Mouse (Mus musculus) midbrain, postnatal 0 days (tissue): ENCODE results near the gene Gm5089. TPM values are rescaled to one million over a fixed set of nuclear protein-coding genes. Genes with fewer than 3 reads are reported as not detected.
"Not testable (repeated sequence)": the region's sequence is repeated elsewhere in the genome, so short reads cannot be mapped to it uniquely, and the experiment has no call there.

Experiments
- ATAC-seq: fragments of 200-750 bp; cut with Nextera tagmentation; 2 replicates; pipeline ENCODE4 v1.8.0; 2017; ENCODE audit warnings: moderate number of reproducible peaks, mild to moderate bottlenecking, moderate TSS enrichment, moderate library complexity; ENCODE audit not compliant: low FRiP score
- DNase-seq: peaks from one replicate; pipeline ENCODE4 v3.0.0-alpha.2; 2015; ENCODE audit warnings: low spot score
- H3K27ac ChIP-seq: fragments of 300-500 bp; sonication (generic); 2 replicates; pipeline ENCODE4 v1.5.1; 2014; ENCODE audit warnings: low read depth, mild to moderate bottlenecking, low read length, mixed read lengths
- H3K27me3 ChIP-seq: fragments of 300-500 bp; sonication (generic); 2 replicates; pipeline ENCODE4 v1.6.1; 2014; ENCODE audit warnings: low read length, control low read depth, mixed read lengths; ENCODE audit not compliant: insufficient read depth
- H3K36me3 ChIP-seq: fragments of 300-500 bp; sonication (generic); 2 replicates; pipeline ENCODE4 v1.6.1; 2014; ENCODE audit warnings: low read length, control low read depth, mixed read lengths; ENCODE audit not compliant: insufficient read depth
- H3K4me1 ChIP-seq: fragments of 300-500 bp; sonication (generic); 2 replicates; pipeline ENCODE4 v1.6.1; 2014; ENCODE audit warnings: mild to moderate bottlenecking, control low read depth, antibody characterized with exemption, low read length, mixed read lengths; ENCODE audit not compliant: insufficient read depth
- H3K4me2 ChIP-seq: fragments of 300-500 bp; sonication (generic); 2 replicates; pipeline ENCODE4 v1.6.1; 2014; ENCODE audit warnings: low read depth, mild to moderate bottlenecking, low read length, mixed read lengths; ENCODE audit not compliant: poor library complexity, severe bottlenecking
- H3K4me3 ChIP-seq: fragments of 300-500 bp; sonication (generic); 2 replicates; pipeline ENCODE4 v1.5.1; 2014; ENCODE audit warnings: low read depth, mild to moderate bottlenecking, low read length, moderate library complexity
- H3K9ac ChIP-seq: fragments of 300-500 bp; sonication (generic); replicated peaks from 2 replicates; pipeline ENCODE4 v1.6.1; 2014; ENCODE audit warnings: mild to moderate bottlenecking, low read length, moderate library complexity, mixed read lengths; ENCODE audit not compliant: poor library complexity, severe bottlenecking
- H3K9me3 ChIP-seq: fragments of 300-500 bp; sonication (generic); 2 replicates; pipeline ENCODE4 v1.6.1; 2016; ENCODE audit warnings: low read length, control low read depth
- CTCF ChIP-seq: IDR thresholded peaks from 2 replicates; pipeline ENCODE4 v1.5.1; 2016; ENCODE audit warnings: antibody characterized with exemption, mild to moderate bottlenecking
- WGBS: fragments of 180-500 bp; shearing (Covaris S2); extraction: QIAGEN DNeasy Blood & Tissue Kit; methylation state at CpG from one replicate; pipeline ENCODE4 v1.1.7; 2014; 5-methylcytosine and 5-hydroxymethylcytosine counted together
- polyA plus RNA-seq: library from polyadenylated mRNA; unstranded; fragments of >200 nt; fragmentation: Nextera tagmentation; extraction: Ambion mirVana; gene quantifications from 2 replicates; pipeline ENCODE4 v1.2.1, GENCODE M21; 2015
- total RNA-seq: library from RNA; depleted of rRNA; stranded (reverse); fragments of >200 nt; gene quantifications from 2 replicates; pipeline ENCODE4 v1.2.3, GENCODE M21; 2014

The Gm5089 gene
- total and polyA plus RNA-seq, 2 experiments from 2014 or later: 1.9 TPM; not detected in 1

DNA sequence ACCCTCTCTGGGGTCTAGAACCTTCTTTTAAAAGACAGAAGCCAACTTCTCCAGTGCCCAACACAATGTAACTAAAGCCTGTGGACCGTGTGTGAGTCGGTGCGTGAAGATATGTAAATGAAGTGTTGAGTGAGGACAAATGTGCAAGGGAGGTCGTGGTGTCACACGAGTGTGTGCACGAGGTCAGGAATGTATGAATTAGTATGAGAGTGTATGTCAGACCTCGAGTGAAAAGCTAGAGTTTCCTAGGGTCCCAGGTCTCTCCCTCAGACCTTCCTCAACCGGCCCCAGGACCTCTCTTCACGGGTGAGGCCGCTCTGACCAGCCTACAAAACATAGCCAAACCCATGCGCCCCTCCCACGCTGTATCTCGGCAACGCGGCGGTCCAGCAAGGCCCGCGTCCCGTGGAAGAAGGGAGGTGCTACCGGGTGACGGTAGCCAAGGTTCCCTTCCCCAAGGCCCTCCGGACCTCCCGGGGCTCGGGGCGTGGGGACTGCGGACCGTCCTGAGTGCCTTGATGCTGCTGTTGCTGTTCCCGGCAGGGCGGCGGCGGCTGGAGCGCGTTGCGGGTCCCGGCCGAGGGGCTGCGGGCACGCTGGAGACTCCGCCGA is 12.3 kb upstream of the Gm5089 start:
- H3K36me3 ChIP-seq: no peaks in the 10 kb centered on the region

DNA sequence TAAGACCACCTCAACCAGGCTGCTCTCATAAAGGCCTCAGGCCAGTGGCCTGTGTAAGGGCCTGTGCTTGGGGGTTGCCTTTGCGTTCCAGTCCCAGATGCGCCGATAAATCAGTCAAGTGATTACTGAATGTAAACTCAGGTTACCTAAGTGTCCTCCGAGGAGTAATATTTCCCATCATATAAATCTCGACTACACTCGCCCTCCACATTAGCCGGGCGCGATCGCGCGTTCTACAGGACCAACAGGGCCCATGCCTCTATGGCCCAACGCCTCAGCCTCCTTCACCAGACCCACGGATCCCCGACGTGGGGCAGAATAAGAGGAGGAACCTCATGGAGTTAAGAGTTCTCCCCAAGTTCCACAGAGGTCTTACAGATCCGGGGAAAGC is 11.8 kb upstream of the Gm5089 start:
- H3K4me1 ChIP-seq: peaks cover 5% of the 10 kb centered on the region; the same call in 1 of the 2 replicates
- peak overlapping the region; percentile 77 for H3K27ac ChIP-seq
- peak overlapping the region; percentile 58 for H3K4me2 ChIP-seq
- ATAC-seq (no peak), DNase-seq (no peak)
- peak overlapping the region; percentile 24; the same call in 1 of the 2 replicates for H3K9ac ChIP-seq
- 17% methylated on average over 17 of the region's 17 CpGs for WGBS
- no peaks in the 10 kb centered on the region for H3K9me3 ChIP-seq
- H3K36me3 ChIP-seq: no peaks in the 10 kb centered on the region
- peak overlapping the region; percentile 46 for H3K4me3 ChIP-seq
- H3K27me3 ChIP-seq: peaks cover 42% of the 10 kb centered on the region
- no peak for TF ChIP-seq CTCF

More for the DNA sequence above, 12.3 kb upstream of the Gm5089 start:
- WGBS: 2% methylated on average over 40 of the region's 40 CpGs
- Histone ChIP-seq H3K9ac (peak overlapping the region; percentile 24), H3K4me2 (peak overlapping the region; percentile 58), H3K27ac (peak overlapping the region; percentile 77; the same call in 1 of the 2 replicates), H3K9me3 (no peaks in the 10 kb centered on the region), H3K27me3 (peaks cover 47% of the 10 kb centered on the region), H3K4me3 (peak overlapping the region; percentile 46), H3K4me1 (peaks cover 5% of the 10 kb centered on the region; the same call in 1 of the 2 replicates)
- ATAC-seq: no peak
- DNase-seq: no peak
- no peak for TF ChIP-seq CTCF

DNA sequence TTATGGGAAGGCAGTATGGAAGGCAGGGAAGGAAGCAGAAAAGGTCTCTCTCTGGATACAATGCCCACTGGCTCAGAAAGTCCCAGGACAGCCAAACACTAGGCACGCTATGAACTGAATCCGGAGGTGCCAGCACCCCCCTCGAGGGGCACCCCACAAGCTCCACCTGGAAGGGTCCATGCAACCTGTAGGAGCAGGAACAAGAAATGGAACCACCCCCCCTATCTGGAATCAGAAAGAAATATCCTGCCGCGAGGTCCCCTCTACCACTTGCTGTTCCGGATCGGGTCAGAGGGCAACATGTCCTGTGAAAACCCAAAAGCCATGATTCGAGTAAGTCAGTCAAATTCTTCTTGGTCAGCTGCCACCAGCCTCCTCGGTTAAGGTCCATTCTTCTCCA is 11.1 kb upstream of the Gm5089 start:
- H3K4me3 ChIP-seq: peak overlapping the region; percentile 46
- H3K4me2 ChIP-seq: peak overlapping the region; percentile 58
- H3K9me3 ChIP-seq: no peaks in the 10 kb centered on the region
- no peak for TF ChIP-seq CTCF
- 17% methylated on average over 9 of the region's 9 CpGs for WGBS
- H3K4me1 ChIP-seq: peaks cover 5% of the 10 kb centered on the region; the same call in 1 of the 2 replicates
- H3K27ac ChIP-seq: peak overlapping the region; percentile 77; the same call in 1 of the 2 replicates
- peaks cover 42% of the 10 kb centered on the region for H3K27me3 ChIP-seq
- H3K36me3 ChIP-seq: no peaks in the 10 kb centered on the region
- ATAC-seq: no peak
- DNase-seq: no peak
- H3K9ac ChIP-seq: 0 out of 2 replicates have a peak overlapping the region, but pooled peaks have one; percentile 4

DNA sequence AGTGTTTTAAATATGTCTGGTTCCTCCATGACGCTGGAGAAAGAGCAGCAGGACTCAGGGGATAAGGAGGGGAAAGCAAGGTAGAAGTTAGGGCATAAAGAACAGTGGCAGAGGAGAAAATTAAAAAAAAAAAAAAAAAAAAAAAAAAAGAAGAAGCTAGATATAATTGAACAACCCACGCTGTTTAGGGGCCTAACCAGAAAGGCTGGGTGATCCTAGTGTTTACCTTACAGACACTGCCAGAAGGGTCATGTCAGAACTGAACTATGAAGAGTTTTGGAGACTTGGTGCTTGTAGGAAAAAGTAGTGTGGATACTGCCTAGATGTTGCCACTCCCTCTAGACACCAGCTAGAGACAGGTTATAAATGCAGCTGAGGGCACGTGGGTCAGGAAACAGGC is 10.6 kb upstream of the Gm5089 start:
- DNase-seq (no peak), ATAC-seq (no peak)
- TF ChIP-seq CTCF: no peak
- H3K36me3 ChIP-seq: no peaks in the 10 kb centered on the region
- no peak overlapping the region for H3K27ac ChIP-seq
- peak overlapping the region; percentile 58 for H3K4me2 ChIP-seq
- peaks cover 5% of the 10 kb centered on the region; the same call in 1 of the 2 replicates for H3K4me1 ChIP-seq
- 0 out of 2 replicates have a peak overlapping the region, but pooled peaks have one; percentile 4 for H3K9ac ChIP-seq
- peaks cover 43% of the 10 kb centered on the region for H3K27me3 ChIP-seq
- H3K9me3 ChIP-seq: no peaks in the 10 kb centered on the region
- peak overlapping the region; percentile 46; the same call in 1 of the 2 replicates for H3K4me3 ChIP-seq
- 45% methylated on average over 3 of the region's 3 CpGs for WGBS

DNA sequence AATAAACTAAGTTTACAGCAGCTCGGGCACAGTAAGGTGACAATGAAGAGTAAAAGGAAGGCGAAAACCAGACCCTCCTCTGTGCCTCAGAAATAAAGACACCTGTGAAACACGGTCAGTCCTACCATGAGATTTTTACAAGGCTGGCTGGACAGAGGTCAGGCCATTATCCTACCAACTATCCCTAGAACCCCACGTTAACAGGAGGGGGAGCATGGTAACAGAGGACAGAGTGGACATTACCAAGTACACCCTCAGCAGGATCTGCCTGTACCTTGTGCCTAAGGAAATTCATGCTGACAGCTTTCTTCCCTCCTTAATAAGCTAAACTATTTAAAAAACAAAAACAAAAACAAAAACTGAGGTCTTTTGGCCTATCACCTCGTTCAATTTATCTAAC is 9.3 kb upstream of the Gm5089 start:
- Histone ChIP-seq H3K4me2 (peak overlapping the region; percentile 32; the same call in 1 of the 2 replicates), H3K4me1 (peaks cover 5% of the 10 kb centered on the region; the same call in 1 of the 2 replicates), H3K4me3 (0 out of 2 replicates have a peak overlapping the region, but pooled peaks have one; percentile 1), H3K9ac (no peak overlapping the region), H3K36me3 (no peaks in the 10 kb centered on the region), H3K27ac (peak overlapping the region; percentile 12; the same call in 1 of the 2 replicates), H3K27me3 (peaks cover 42% of the 10 kb centered on the region), H3K9me3 (no peaks in the 10 kb centered on the region)
- no peak for TF ChIP-seq CTCF
- ATAC-seq: no peak
- WGBS: 42% methylated on average over 5 of the region's 5 CpGs
- no peak for DNase-seq

DNA sequence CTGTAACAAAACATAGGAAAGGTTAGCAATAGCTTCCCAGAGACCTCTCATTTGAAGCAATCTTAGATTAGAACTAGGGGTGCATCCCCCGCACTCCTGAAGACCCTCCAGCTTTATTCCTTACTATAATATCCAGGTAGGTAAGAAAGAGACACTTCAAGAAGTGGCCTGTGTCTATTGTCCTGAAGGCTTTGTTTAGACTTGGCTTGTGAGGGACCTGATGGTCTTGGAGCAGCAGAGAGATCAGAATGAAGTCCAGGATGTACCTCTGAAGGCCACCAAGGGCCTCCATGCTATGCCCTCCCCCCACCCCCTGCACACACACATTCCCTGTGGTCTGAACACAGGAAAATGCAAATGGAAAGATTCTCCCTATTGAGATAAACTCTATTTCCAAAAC is 8.9 kb upstream of the Gm5089 start:
- no peak overlapping the region for H3K9ac ChIP-seq
- no peaks in the 10 kb centered on the region for H3K9me3 ChIP-seq
- ATAC-seq: no peak
- H3K4me3 ChIP-seq: 0 out of 2 replicates have a peak overlapping the region, but pooled peaks have one; percentile 1
- peak overlapping the region; percentile 18; the same call in 1 of the 2 replicates for H3K27ac ChIP-seq
- no peak for TF ChIP-seq CTCF
- H3K27me3 ChIP-seq: peaks cover 46% of the 10 kb centered on the region
- WGBS: 81% methylated on average over 1 of the region's 1 CpGs
- H3K4me2 ChIP-seq: peak overlapping the region; percentile 32; the same call in 1 of the 2 replicates
- DNase-seq: no peak
- H3K36me3 ChIP-seq: no peaks in the 10 kb centered on the region
- H3K4me1 ChIP-seq: peaks cover 5% of the 10 kb centered on the region; the same call in 1 of the 2 replicates

DNA sequence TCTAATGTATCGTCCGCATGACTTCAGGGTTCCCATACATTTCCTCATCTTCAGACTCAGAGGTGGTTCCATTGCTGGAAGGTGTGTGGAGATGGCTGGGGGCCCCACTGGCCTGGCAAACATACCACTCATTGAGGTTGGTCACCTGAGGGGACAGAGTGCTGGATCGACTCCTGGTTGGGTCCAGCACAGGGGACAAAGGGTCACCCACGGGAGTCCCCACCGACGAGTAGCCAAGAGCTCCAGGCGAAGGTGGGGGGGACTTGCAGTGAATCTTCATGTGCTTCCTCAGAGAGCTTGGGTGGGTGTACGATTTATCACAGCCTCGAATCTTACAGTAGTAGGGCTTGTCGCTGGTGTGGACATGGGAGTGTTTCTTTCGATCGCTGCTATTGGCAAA is 8.4 kb upstream of the Gm5089 start:
- H3K36me3 ChIP-seq, ATAC-seq, H3K4me1 ChIP-seq, H3K9ac ChIP-seq, H3K4me3 ChIP-seq, H3K9me3 ChIP-seq, DNase-seq, H3K27ac ChIP-seq: not testable (repeated sequence)
- WGBS: 54% methylated on average over 10 of the region's 12 CpGs
- Histone ChIP-seq H3K27me3 (peaks cover 47% of the 10 kb centered on the region), H3K4me2 (peak overlapping the region; percentile 32; the same call in 1 of the 2 replicates)
